In the genomic region with DNA sequence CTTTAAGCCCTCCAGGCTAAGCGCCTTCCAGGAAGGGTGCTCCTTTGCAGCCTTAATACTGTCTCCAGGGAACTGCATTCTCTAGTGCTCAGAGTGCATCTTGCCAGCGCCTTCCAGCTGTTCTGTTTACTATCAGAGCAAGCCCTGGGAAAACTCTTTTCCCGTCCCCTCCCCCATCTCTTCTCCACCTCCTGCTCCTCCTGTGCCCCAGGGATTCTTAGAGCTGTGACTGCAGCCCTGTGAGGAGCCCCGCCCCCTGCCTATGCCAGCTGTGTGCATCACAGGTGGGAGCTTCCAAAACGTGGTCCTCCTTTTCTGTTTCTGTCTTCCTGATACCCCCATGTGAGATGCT, we compare ENCODE assay signal across 24 mouse cellular contexts.
DNase-seq lines count a peak whose midpoint lies in the region; ATAC-seq lines count a peak whose summit lies in the region.
"Had no signal": no experiment of that assay in that cellular context is flagged by ENCODE, and none has a peak within 500 bp of the region (broad histone marks: within the 10 kb centered on the region; RNA-seq: fewer than 3 reads in every experiment).

No protein-coding gene starts in this region.

- no peaks in the 10 kb centered on the region for H3K9me3 ChIP-seq in hindbrain, embryonic 16.5 days (ENCODE audit: control insufficient read depth, low read length)
- H3K9me3 ChIP-seq in hindbrain, embryonic 11.5 days (ENCODE audit: control insufficient read depth, low read length) = no peaks in the 10 kb centered on the region
- H3K9me3 ChIP-seq in midbrain, embryonic 13.5 days = no peaks in the 10 kb centered on the region
- H3K9me3 ChIP-seq in heart, embryonic 12.5 days (replicated peaks) = no peaks in the 10 kb centered on the region
- H3K9me3 ChIP-seq: embryonic facial prominence, embryonic 12.5 days; heart, embryonic 10.5 days; hindbrain, embryonic 15.5 days; kidney, embryonic 15.5 days; limb, embryonic 13.5 days; liver, embryonic 13.5 days; midbrain, embryonic 12.5 days had no signal

- ATAC-seq in hindbrain, embryonic 16.5 days = 0 out of 2 replicates have a peak, but pooled peaks have one; percentile 19
- ATAC-seq in hindbrain, embryonic 11.5 days (ENCODE audit: low FRiP score) = no peak
- peak; percentile 34; the same call in 1 of the 2 replicates for ATAC-seq in midbrain, embryonic 13.5 days
- no peak for ATAC-seq in heart, embryonic 12.5 days (ENCODE audit: insufficient number of reproducible peaks, low FRiP score)
- ATAC-seq: intestine, postnatal 0 days had no signal

- no peak overlapping the region for H3K4me3 ChIP-seq in hindbrain, embryonic 16.5 days (ENCODE audit: low read length)
- no peak overlapping the region for H3K4me3 ChIP-seq in hindbrain, embryonic 11.5 days (ENCODE audit: low read depth, low read length)
- no peak overlapping the region for H3K4me3 ChIP-seq in midbrain, embryonic 13.5 days (replicated peaks)
- no peak overlapping the region for H3K4me3 ChIP-seq in heart, embryonic 12.5 days
- H3K4me3 ChIP-seq: embryonic facial prominence, embryonic 12.5 days; heart, embryonic 10.5 days; hindbrain, embryonic 15.5 days; kidney, embryonic 15.5 days; limb, embryonic 13.5 days; liver, embryonic 13.5 days; midbrain, embryonic 12.5 days had no signal

- peaks cover 22% of the 10 kb centered on the region for H3K4me1 ChIP-seq in hindbrain, embryonic 16.5 days (ENCODE audit: control insufficient read depth, insufficient read depth, low read depth, low read length)
- peaks cover 13% of the 10 kb centered on the region for H3K4me1 ChIP-seq in hindbrain, embryonic 11.5 days (replicated peaks; ENCODE audit: control insufficient read depth, insufficient read depth, low read length)
- H3K4me1 ChIP-seq in midbrain, embryonic 13.5 days (replicated peaks) = peaks cover 28% of the 10 kb centered on the region
- peaks cover 7% of the 10 kb centered on the region; the same call in 1 of the 2 replicates for H3K4me1 ChIP-seq in heart, embryonic 12.5 days (replicated peaks)
- H3K4me1 ChIP-seq: liver, embryonic 13.5 days had no signal

- H3K4me2 ChIP-seq in hindbrain, embryonic 16.5 days (ENCODE audit: low read length) = no peak overlapping the region
- no peak overlapping the region for H3K4me2 ChIP-seq in hindbrain, embryonic 11.5 days (replicated peaks; ENCODE audit: low read depth, low read length)
- no peak overlapping the region; the same call in 1 of the 2 replicates for H3K4me2 ChIP-seq in midbrain, embryonic 13.5 days (replicated peaks)
- H3K4me2 ChIP-seq in heart, embryonic 12.5 days = no peak overlapping the region
- H3K4me2 ChIP-seq: embryonic facial prominence, embryonic 12.5 days; hindbrain, embryonic 15.5 days; kidney, embryonic 15.5 days; limb, embryonic 13.5 days; liver, embryonic 13.5 days; lung, embryonic 14.5 days; midbrain, embryonic 12.5 days had no signal

- H3K27me3 ChIP-seq in hindbrain, embryonic 16.5 days (replicated peaks; ENCODE audit: control insufficient read depth, insufficient read depth, low read length) = no peaks in the 10 kb centered on the region
- H3K27me3 ChIP-seq in hindbrain, embryonic 11.5 days (ENCODE audit: control insufficient read depth, insufficient read depth, low read length) = 0 out of 2 replicates have a peak, but pooled peaks cover 2% of the 10 kb centered on the region
- H3K27me3 ChIP-seq in midbrain, embryonic 13.5 days = peaks cover 8% of the 10 kb centered on the region; the same call in 1 of the 2 replicates
- H3K27me3 ChIP-seq in heart, embryonic 12.5 days (replicated peaks) = peaks cover 65% of the 10 kb centered on the region
- H3K27me3 ChIP-seq: hindbrain, embryonic 15.5 days had no signal

- H3K36me3 ChIP-seq in hindbrain, embryonic 16.5 days (ENCODE audit: control insufficient read depth, insufficient read depth, low read length) = no peaks in the 10 kb centered on the region
- H3K36me3 ChIP-seq in hindbrain, embryonic 11.5 days (ENCODE audit: control insufficient read depth, insufficient read depth, low read length) = no peaks in the 10 kb centered on the region
- H3K36me3 ChIP-seq in midbrain, embryonic 13.5 days = no peaks in the 10 kb centered on the region
- no peaks in the 10 kb centered on the region for H3K36me3 ChIP-seq in heart, embryonic 12.5 days
- H3K36me3 ChIP-seq: embryonic facial prominence, embryonic 12.5 days; heart, embryonic 10.5 days; hindbrain, embryonic 15.5 days; kidney, embryonic 15.5 days; limb, embryonic 13.5 days; liver, embryonic 13.5 days; midbrain, embryonic 12.5 days had no signal

- H3K27ac ChIP-seq in hindbrain, embryonic 16.5 days (ENCODE audit: low read depth, low read length) = no peak overlapping the region
- H3K27ac ChIP-seq in hindbrain, embryonic 11.5 days (ENCODE audit: low read depth, low read length) = no peak overlapping the region
- H3K27ac ChIP-seq in midbrain, embryonic 13.5 days = 0 out of 2 replicates have a peak overlapping the region, but pooled peaks have one; percentile 11
- no peak overlapping the region for H3K27ac ChIP-seq in heart, embryonic 12.5 days (ENCODE audit: poor library complexity, severe bottlenecking)
- H3K27ac ChIP-seq: embryonic facial prominence, embryonic 12.5 days; heart, embryonic 10.5 days; hindbrain, embryonic 15.5 days; kidney, embryonic 15.5 days; limb, embryonic 13.5 days; liver, embryonic 13.5 days had no signal

- WGBS in hindbrain, embryonic 16.5 days = 13% methylated on average over 5 of the region's 5 CpGs
- 9% methylated on average over 5 of the region's 5 CpGs for WGBS in hindbrain, embryonic 11.5 days
- WGBS in midbrain, embryonic 13.5 days = 2% methylated on average over 5 of the region's 5 CpGs
- 4% methylated on average over 5 of the region's 5 CpGs for WGBS in heart, embryonic 12.5 days

- no peak overlapping the region for H3K9ac ChIP-seq in hindbrain, embryonic 16.5 days (ENCODE audit: low read depth, low read length)
- H3K9ac ChIP-seq in hindbrain, embryonic 11.5 days (ENCODE audit: low read depth, low read length) = no peak overlapping the region
- 0 out of 2 replicates have a peak overlapping the region, but pooled peaks have one; percentile 4 for H3K9ac ChIP-seq in midbrain, embryonic 13.5 days (replicated peaks)
- H3K9ac ChIP-seq in heart, embryonic 12.5 days = no peak overlapping the region
- H3K9ac ChIP-seq: embryonic facial prominence, embryonic 12.5 days; hindbrain, embryonic 15.5 days; kidney, embryonic 15.5 days; limb, embryonic 13.5 days; liver, embryonic 13.5 days; lung, embryonic 14.5 days; midbrain, embryonic 12.5 days had no signal

- no peak for DNase-seq in hindbrain, embryonic 11.5 days (ENCODE audit: low spot score)
- peak; percentile 72 for DNase-seq in ES-CJ7 (ENCODE audit: low read depth, low spot score)
- DNase-seq in R1 (ENCODE audit: low read depth, low spot score) = peak; percentile 80
- no peak for DNase-seq in left cerebral cortex, adult 9 months (ENCODE audit: low spot score in 2 of 2)
- DNase-seq: adrenal gland, postnatal 36 days; cerebellum, adult 18-20 months; cerebellum, postnatal 25 days; gastrocnemius, postnatal 36 days; heart, postnatal 10 days; layer of hippocampus, adult 9-11 months; liver, embryonic 13.5 days; lung, embryonic 14.5 days; lung, postnatal 4 days; thymus, postnatal 36 days had no signal

Comparison
In these comparisons a context has a peak if more than half of its experiments do, and no peak if none do; other contexts are left out.
1. ATAC-seq: peak in hindbrain, embryonic 16.5 days (single experiment) and midbrain, embryonic 13.5 days (single experiment); none in hindbrain, embryonic 11.5 days (single experiment) and heart, embryonic 12.5 days (single experiment).
2. DNase-seq: peak in ES-CJ7 (single experiment) and R1 (single experiment); none in hindbrain, embryonic 11.5 days (single experiment) and left cerebral cortex, adult 9 months (0 of 2).